Mouse (Mus musculus) embryo, embryonic 11.5 days (tissue): Measurements from ENCODE around the gene Egfr.

Experiments
- DNase-seq: peaks from one replicate; pipeline ENCODE4 v3.0.0-alpha.2; 2012; ENCODE audit warnings: low read depth, low spot score

The Egfr gene

DNA sequence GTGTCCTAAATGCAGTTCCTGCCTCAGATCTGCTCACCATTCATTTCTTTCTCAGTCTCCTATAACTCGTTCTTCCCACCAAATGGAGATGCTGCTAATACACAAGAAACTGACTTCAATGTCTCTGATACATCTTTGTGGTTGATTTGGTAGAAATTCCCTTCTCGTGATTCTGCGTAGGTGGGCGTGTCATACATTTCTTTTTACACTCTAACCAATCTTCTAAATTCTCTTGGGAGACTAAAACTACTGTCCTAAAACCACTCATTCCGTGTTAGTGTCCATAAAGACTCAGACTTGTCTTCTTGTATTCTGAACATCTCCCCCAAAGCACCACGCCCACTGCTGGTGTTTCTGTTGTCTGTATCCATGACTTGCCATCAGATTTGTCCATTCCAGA lies 205.0 kb downstream of the Egfr start:
- no peak for DNase-seq

DNA sequence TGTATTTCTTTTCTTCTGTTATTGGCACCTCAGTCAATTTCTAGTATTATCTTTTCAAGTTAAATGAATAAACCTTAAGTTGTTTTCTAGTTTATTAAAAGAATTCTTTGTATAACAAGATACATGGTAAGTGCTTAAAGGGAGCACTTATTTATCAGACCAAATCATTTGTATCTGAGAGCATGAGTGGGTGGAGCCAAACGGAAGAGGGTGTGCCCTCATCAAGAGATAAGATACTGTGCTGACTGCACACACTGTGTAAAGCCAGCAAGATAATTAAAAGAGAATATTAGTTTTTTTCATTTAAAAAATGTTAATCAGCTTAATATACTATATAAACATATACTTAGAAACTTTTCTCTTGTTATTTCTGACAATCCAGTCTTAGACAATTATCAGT lies 206.5 kb downstream of the Egfr start:
- DNase-seq = no peak
